Mouse (Mus musculus): ENCODE results near the gene Olfr658. TPM values are rescaled to one million over a fixed set of nuclear protein-coding genes. Genes with fewer than 3 reads are reported as not detected.
A peak's percentile ranks its signal among the peaks of the same experiment; 100 is the strongest.

Olfr658 gene
- polyA plus RNA-seq (2015; fragmentation: Nextera tagmentation; extraction: Ambion mirVana): not detected in 2 replicates

DNA sequence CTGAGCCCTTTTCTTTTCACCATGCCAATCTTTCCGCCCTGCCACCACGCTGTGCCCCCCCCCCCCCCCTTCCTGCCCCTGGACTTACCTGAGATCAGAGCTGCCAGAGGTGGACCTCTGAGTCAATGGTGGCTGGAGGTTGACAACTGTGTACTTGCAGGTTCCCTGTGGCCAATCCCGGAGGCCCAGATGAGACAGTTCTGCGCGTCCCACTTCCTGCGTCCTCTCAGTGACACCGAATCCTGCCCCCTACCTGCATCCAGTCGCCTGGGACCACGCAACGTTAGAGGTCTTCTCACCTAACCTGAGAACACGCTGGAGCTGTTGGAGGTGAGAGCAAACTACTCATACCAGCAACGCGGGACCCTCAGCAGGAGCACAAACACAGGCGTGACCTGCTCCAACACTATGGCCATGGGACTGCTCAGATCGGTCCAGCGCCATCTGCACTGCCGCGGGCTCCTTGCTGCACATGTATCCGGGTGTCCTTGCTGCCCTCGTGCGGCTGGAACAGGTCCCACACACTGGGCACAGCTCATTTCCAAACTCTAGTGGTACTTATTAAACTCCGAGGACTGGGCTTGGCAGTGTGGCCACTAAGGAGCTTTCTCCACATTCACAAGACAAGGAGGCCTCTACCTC is at the start of gene Olfr658:
Gene Olfr658 (minus strand): TSS at position 465 of the 642 bp plus-strand sequence.
- Histone ChIP-seq H3K27me3 (no peaks in the 10 kb centered on the region), H3K4me3 (replicated peaks) (no peak within 1 kb of the TSS), H3K4me1 (replicated peaks) (no peaks in the 10 kb centered on the region), H3K9ac (no peak within 1 kb of the TSS), H3K4me2 (peak within 1 kb of the TSS; percentile 32), H3K27ac (replicated peaks) (no peak within 1 kb of the TSS), H3K9me3 (replicated peaks) (no peaks in the 10 kb centered on the region), H3K36me3 (replicated peaks) (no peaks in the 10 kb centered on the region)
- WGBS (ENCODE audit: insufficient replicate concordance): 16% methylated on average over 22 of the region's 22 CpGs
- no peak for ATAC-seq (ENCODE audit: insufficient read depth)

DNA sequence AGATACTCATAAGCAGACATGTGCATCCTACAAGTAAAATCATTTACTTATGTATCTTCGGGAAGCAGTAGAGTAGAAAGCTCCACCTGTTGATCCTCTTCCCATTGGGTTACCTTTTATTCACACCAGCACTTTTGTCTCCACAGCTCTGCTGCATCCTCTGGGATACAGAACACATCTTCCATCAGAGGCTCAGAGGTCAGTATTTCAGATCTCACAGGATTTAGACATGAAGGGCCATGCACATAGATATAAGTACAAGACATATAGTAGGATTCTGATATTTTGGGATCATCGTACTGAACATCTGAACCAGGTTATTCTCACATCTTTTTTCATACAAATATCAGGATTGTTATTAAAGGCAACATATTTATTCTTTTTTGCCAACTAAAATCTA is 39.1 kb upstream of the Olfr658 start, which contains the start of gene Olfr661:
Gene Olfr661 (plus strand): TSS at position 301 of the 400 bp plus-strand sequence.
- no peaks in the 10 kb centered on the region for H3K4me1 ChIP-seq (replicated peaks)
- H3K4me3 ChIP-seq (replicated peaks): no peak within 1 kb of the TSS
- H3K27ac ChIP-seq (replicated peaks): no peak within 1 kb of the TSS
- H3K9me3 ChIP-seq (replicated peaks): no peaks in the 10 kb centered on the region
- ATAC-seq (ENCODE audit: insufficient read depth): no peak
- H3K9ac ChIP-seq: no peak within 1 kb of the TSS
- H3K36me3 ChIP-seq (replicated peaks): no peaks in the 10 kb centered on the region
- no peaks in the 10 kb centered on the region for H3K27me3 ChIP-seq
- no peak within 1 kb of the TSS for H3K4me2 ChIP-seq
- WGBS (ENCODE audit: insufficient replicate concordance): 55% methylated on average over 2 of the region's 2 CpGs

DNA sequence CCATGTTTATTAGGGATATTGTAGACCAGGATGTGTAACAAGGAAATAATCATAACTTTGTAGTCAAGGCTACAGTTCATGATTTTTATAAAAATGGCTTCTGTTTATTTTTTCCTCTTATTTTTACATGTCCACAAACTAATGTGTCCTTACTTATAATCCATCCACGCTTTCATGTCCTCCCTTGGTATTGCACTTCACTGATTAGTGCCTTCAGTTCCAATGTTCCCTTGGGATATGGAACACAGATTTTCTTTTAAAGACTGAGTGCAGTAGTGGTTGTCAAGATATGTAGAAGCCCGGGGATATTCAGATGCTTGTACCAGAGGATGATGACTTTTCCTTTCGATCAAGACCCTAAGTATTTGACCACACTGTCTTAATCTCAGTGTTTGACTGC is 19.3 kb upstream of the Olfr658 start, which contains the start of gene Olfr659:
Gene Olfr659 (plus strand): TSS at position 301 of the 400 bp plus-strand sequence.
- Histone ChIP-seq H3K4me1 (replicated peaks) (no peaks in the 10 kb centered on the region), H3K9me3 (replicated peaks) (no peaks in the 10 kb centered on the region), H3K9ac (no peak within 1 kb of the TSS), H3K27me3 (no peaks in the 10 kb centered on the region), H3K4me2 (no peak within 1 kb of the TSS), H3K27ac (replicated peaks) (no peak within 1 kb of the TSS), H3K36me3 (replicated peaks) (no peaks in the 10 kb centered on the region), H3K4me3 (replicated peaks) (no peak within 1 kb of the TSS)
- WGBS (ENCODE audit: insufficient replicate concordance): 63% methylated on average over 3 of the region's 3 CpGs
- ATAC-seq (ENCODE audit: insufficient read depth): no peak

DNA sequence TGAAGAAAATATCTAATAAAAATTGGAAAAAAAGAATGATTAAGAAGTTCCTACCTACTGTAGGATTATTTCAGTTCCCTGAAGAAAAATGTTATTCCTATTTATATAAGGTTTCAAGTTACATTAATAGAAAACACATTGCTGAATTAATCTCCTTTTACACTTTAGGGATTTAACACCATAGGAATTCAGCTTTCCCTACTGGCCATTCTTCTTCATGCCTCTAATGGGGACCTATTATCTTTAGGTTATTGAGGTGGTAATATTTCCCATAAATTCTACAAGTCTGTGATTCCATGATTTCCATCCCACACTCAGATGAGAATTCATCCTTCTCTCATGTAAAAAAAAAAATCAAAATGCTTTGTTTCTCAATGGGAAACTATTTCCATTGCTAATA is 22.6 kb downstream of the Olfr658 start, which contains the start of gene Olfr657:
Gene Olfr657 (plus strand): TSS at position 301 of the 400 bp plus-strand sequence.
- Histone ChIP-seq H3K9me3 (replicated peaks) (no peaks in the 10 kb centered on the region), H3K4me1 (replicated peaks) (no peaks in the 10 kb centered on the region), H3K4me3 (replicated peaks) (no peak within 1 kb of the TSS), H3K27me3 (no peaks in the 10 kb centered on the region), H3K9ac (no peak within 1 kb of the TSS), H3K4me2 (no peak within 1 kb of the TSS), H3K27ac (replicated peaks) (no peak within 1 kb of the TSS), H3K36me3 (replicated peaks) (no peaks in the 10 kb centered on the region)
- no peak for ATAC-seq (ENCODE audit: insufficient read depth)

DNA sequence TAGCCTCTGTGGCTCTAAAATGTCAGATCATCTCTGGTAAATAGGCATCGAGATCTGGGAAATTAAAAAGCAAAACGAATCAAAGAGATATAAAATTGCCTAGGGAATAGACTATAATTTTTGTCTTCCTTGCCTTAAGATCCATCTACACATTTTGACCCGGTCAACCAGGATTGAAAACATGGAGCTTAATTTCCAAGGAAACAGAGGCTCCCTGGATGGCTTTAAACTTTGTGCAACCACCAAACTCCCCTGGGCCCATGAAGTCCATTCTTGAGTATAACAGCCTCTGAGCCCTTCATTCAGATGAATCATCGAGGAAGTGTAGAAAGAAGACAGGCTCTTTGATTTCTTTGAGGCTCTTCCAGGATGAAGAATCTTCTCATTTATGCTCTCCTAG is 33.5 kb downstream of the Olfr658 start, which contains the start of gene Olfr656:
Gene Olfr656 (plus strand): TSS at position 301 of the 400 bp plus-strand sequence.
- 45% methylated on average over 4 of the region's 4 CpGs for WGBS (ENCODE audit: insufficient replicate concordance)
- H3K27me3 ChIP-seq: no peaks in the 10 kb centered on the region
- H3K4me2 ChIP-seq: no peak within 1 kb of the TSS
- no peak within 1 kb of the TSS for H3K4me3 ChIP-seq (replicated peaks)
- no peaks in the 10 kb centered on the region for H3K9me3 ChIP-seq (replicated peaks)
- no peaks in the 10 kb centered on the region for H3K4me1 ChIP-seq (replicated peaks)
- ATAC-seq (ENCODE audit: insufficient read depth): no peak
- H3K9ac ChIP-seq: no peak within 1 kb of the TSS
- H3K27ac ChIP-seq (replicated peaks): no peak within 1 kb of the TSS
- no peaks in the 10 kb centered on the region for H3K36me3 ChIP-seq (replicated peaks)

DNA sequence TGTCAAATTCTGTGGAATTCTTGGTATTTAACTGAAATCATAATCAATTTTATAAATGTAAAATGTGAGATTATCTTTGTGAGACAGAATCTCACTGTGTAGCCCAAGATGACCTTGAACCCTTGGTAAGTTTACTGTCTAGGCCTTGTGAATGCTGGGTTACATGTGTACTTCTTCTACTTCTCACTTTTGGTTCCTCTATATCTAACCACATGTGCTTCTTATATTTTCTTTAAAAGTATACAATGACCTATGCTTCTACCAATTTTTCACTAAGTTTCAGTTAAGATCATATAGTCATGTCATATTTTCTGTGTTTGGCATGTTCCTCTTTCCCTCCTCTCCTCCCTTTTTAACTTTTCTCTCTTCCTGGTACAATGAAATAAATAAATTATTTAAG is 42.4 kb downstream of the Olfr658 start:
- H3K4me3 ChIP-seq (replicated peaks): no peak overlapping the region
- no peak overlapping the region for H3K27ac ChIP-seq (replicated peaks)
- no peaks in the 10 kb centered on the region for H3K27me3 ChIP-seq
- no peak overlapping the region for H3K4me2 ChIP-seq
- no peaks in the 10 kb centered on the region for H3K36me3 ChIP-seq (replicated peaks)
- H3K4me1 ChIP-seq (replicated peaks): no peaks in the 10 kb centered on the region
- no peak overlapping the region for H3K9ac ChIP-seq
- H3K9me3 ChIP-seq (replicated peaks): no peaks in the 10 kb centered on the region
- no peak for ATAC-seq (ENCODE audit: insufficient read depth)

- WGBS (ENCODE audit: insufficient replicate concordance): 3% methylated on average over 3 of the region's 3 CpGs
Measured at GRCm38 (mm10) chr7:104603173-104603572, 43.9 kb downstream of the Olfr658 start.

DNA sequence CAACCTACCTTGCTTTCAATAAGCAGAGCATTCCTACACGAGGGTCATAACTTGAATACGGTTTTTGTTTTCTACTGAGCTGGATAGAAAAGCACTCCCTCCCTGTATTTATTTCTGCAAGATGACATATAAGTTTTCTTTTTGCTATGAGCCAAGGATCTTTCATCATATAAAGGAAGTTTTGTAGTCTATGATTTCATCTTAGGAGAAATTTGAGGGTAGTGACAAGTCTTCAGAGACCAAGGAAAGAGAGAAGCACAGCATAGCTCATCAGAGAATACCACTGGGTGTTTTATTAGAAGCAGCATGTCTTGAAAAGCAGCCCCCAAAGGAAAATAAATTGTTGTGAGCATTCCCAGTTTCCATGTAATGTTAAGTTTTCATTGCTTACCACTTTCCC is 45.4 kb downstream of the Olfr658 start, which contains the start of gene Olfr655:
Gene Olfr655 (minus strand): TSS at position 101 of the 400 bp plus-strand sequence.
- H3K9me3 ChIP-seq (replicated peaks): no peaks in the 10 kb centered on the region
- ATAC-seq (ENCODE audit: insufficient read depth): no peak
- no peak within 1 kb of the TSS for H3K27ac ChIP-seq (replicated peaks)
- H3K4me3 ChIP-seq (replicated peaks): no peak within 1 kb of the TSS
- no peak within 1 kb of the TSS for H3K4me2 ChIP-seq
- 64% methylated on average over 2 of the region's 2 CpGs for WGBS (ENCODE audit: insufficient replicate concordance)
- no peaks in the 10 kb centered on the region for H3K36me3 ChIP-seq (replicated peaks)
- no peaks in the 10 kb centered on the region for H3K27me3 ChIP-seq
- H3K9ac ChIP-seq: no peak within 1 kb of the TSS
- H3K4me1 ChIP-seq (replicated peaks): no peaks in the 10 kb centered on the region

More at GRCm38 (mm10) chr7:104603173-104603572, 43.9 kb downstream of the Olfr658 start:
- Histone ChIP-seq H3K4me1 (replicated peaks) (no peaks in the 10 kb centered on the region), H3K4me2 (no peak overlapping the region), H3K9ac (no peak overlapping the region), H3K4me3 (replicated peaks) (no peak overlapping the region), H3K36me3 (replicated peaks) (no peaks in the 10 kb centered on the region), H3K27ac (replicated peaks) (no peak overlapping the region), H3K27me3 (no peaks in the 10 kb centered on the region), H3K9me3 (replicated peaks) (no peaks in the 10 kb centered on the region)
- no peak for ATAC-seq (ENCODE audit: insufficient read depth)

Other genes with a start within 250 kb of the Olfr658 start
- gene Trim30c, start 246.5 kb downstream of the Olfr658 start, polyA plus RNA-seq (2015; fragmentation: Nextera tagmentation; extraction: Ambion mirVana): 0.30 and 0.53 TPM in 2 replicates
- gene Trim30a, start 182.1 kb downstream of the Olfr658 start, polyA plus RNA-seq (2015; fragmentation: Nextera tagmentation; extraction: Ambion mirVana): 2.4 and 2.8 TPM in 2 replicates
- 0.86 and 1.0 TPM in 2 replicates for gene Trim30d, start 139.5 kb downstream of the Olfr658 start, polyA plus RNA-seq (2015; fragmentation: Nextera tagmentation; extraction: Ambion mirVana)
- not detected in 2 replicates for gene Olfr651, start 97.2 kb downstream of the Olfr658 start, polyA plus RNA-seq (2015; fragmentation: Nextera tagmentation; extraction: Ambion mirVana)
- gene Olfr652, start 86.4 kb downstream of the Olfr658 start, polyA plus RNA-seq (2015; fragmentation: Nextera tagmentation; extraction: Ambion mirVana): not detected in 2 replicates
- not detected in 2 replicates for gene Olfr653, start 70.0 kb downstream of the Olfr658 start, polyA plus RNA-seq (2015; fragmentation: Nextera tagmentation; extraction: Ambion mirVana)
- not detected in 2 replicates for gene Olfr654, start 60.3 kb downstream of the Olfr658 start, polyA plus RNA-seq (2015; fragmentation: Nextera tagmentation; extraction: Ambion mirVana)
- not detected in 2 replicates for gene Olfr655, start 45.5 kb downstream of the Olfr658 start, polyA plus RNA-seq (2015; fragmentation: Nextera tagmentation; extraction: Ambion mirVana)
- gene Olfr656, start 33.4 kb downstream of the Olfr658 start, polyA plus RNA-seq (2015; fragmentation: Nextera tagmentation; extraction: Ambion mirVana): not detected in 2 replicates
- gene Olfr657, start 22.5 kb downstream of the Olfr658 start, polyA plus RNA-seq (2015; fragmentation: Nextera tagmentation; extraction: Ambion mirVana): not detected in 2 replicates
- not detected in 2 replicates for gene Olfr659, start 19.4 kb upstream of the Olfr658 start, polyA plus RNA-seq (2015; fragmentation: Nextera tagmentation; extraction: Ambion mirVana)
- gene Olfr661, start 39.2 kb upstream of the Olfr658 start, polyA plus RNA-seq (2015; fragmentation: Nextera tagmentation; extraction: Ambion mirVana): not detected in 2 replicates
- not detected in 2 replicates for gene Usp17le, start 130.2 kb upstream of the Olfr658 start, polyA plus RNA-seq (2015; fragmentation: Nextera tagmentation; extraction: Ambion mirVana)
- gene Usp17lb, start 195.3 kb upstream of the Olfr658 start, polyA plus RNA-seq (2015; fragmentation: Nextera tagmentation; extraction: Ambion mirVana): not detected in 2 replicates
- not detected in 2 replicates for gene Usp17la, start 209.7 kb upstream of the Olfr658 start, polyA plus RNA-seq (2015; fragmentation: Nextera tagmentation; extraction: Ambion mirVana)
- gene Olfr665, start 230.7 kb upstream of the Olfr658 start, polyA plus RNA-seq (2015; fragmentation: Nextera tagmentation; extraction: Ambion mirVana): not detected in 2 replicates
- not detected in 2 replicates for gene Olfr666, start 248.6 kb upstream of the Olfr658 start, polyA plus RNA-seq (2015; fragmentation: Nextera tagmentation; extraction: Ambion mirVana)